Mouse (Mus musculus) brain, embryonic 14.5 days (tissue): ENCODE data around the gene Pex7.

Experiments
- CTCF ChIP-seq: fragments of 200-500 bp; IDR thresholded peaks from 2 replicates; pipeline ENCODE4 v1.5.1; 2012; ENCODE audit warnings: inconsistent platforms, mild to moderate bottlenecking, moderate library complexity, borderline replicate concordance; ENCODE audit not compliant: insufficient read depth, insufficient read length; ENCODE audit errors: extremely low read depth
- POLR2A ChIP-seq: fragments of 200-500 bp; IDR thresholded peaks from 2 replicates; pipeline ENCODE4 v1.6.1; 2012; ENCODE audit warnings: mild to moderate bottlenecking, inconsistent platforms, borderline replicate concordance; ENCODE audit not compliant: poor library complexity, insufficient read depth, insufficient read length, severe bottlenecking; ENCODE audit errors: extremely low read depth

DNA sequence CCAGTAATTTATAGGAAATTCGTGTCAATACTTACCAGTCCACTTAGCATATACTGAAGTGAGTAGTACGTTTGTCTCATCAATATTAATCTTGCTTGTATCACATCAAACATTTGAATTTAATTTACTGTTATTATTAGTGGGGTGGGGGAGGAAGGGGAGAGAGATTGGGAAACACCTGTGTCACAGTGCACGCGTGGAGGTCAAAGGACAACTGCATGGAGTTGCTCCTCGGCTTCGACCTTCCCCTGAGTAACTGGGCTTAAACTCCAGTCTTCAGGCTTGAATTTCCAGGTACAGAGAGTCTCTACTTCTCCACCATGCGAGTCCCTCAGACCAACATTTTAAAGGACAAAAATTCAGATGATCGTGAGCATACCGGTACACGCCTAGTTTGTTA lies 40.0 kb upstream of the Pex7 start:
- no peak for TF ChIP-seq POLR2A
- no peak for TF ChIP-seq CTCF
